Mouse (Mus musculus) ovary, adult 10 weeks (tissue): ENCODE measurements around the gene Serhl. TPM values are rescaled to one million over a fixed set of nuclear protein-coding genes. Genes with fewer than 3 reads are reported as not detected.

ENCODE experiments used
- polyA plus RNA-seq: library from polyadenylated mRNA; stranded (reverse); fragments of 350-450 nt; fragmentation: Illumina TruSeq; extraction: RNeasy Lipid Tissue Mini Kit (QIAGEN cat#74804); gene quantifications from one replicate; pipeline ENCODE4 v1.2.3, GENCODE M21; 2014

Serhl gene
- polyA plus RNA-seq, result 2.3 TPM

DNA sequence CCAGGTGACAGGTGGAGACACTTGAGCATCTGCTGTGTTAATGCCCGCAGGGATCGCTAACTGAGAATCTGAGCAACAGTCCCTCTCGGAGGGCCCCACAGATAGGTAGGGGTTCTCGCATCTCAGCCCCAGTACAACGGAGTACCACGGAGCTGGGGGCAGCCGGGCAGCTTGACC, at the start of gene Serhl:
TSS of gene Serhl (plus strand) at position 78 of the 177 bp plus-strand sequence.

DNA sequence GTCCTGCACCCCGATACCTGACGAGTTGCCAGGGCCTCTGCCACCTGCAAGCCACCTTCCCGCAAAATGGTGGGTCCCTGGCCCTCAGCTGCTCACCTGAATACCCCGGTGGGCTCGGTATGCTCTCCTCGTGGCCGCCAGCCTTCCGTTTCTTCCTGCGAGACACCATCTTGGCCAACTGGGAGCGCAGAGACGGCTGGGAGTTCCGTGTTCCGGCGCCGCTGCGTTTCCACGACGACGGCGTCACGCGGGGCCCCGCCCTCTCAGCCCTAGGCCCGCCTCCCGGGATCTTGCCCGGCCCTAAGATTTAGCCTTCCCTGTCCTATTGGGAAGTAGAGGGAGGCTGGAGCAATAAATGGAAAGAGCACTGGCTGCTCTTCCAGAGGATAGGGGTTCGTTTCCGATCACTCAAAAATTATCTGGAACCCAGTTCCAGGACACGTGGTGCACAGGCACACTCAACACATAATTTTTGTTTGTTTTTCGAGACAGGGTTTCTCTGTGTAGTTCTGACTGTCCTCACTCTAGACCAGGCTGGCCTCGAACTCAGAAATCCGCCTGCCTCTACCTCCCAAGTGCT, 33.4 kb downstream of the Serhl start, which contains the start of gene Rrp7a:
TSS of gene Rrp7a (minus strand) at position 236 of the 580 bp plus-strand sequence.

DNA sequence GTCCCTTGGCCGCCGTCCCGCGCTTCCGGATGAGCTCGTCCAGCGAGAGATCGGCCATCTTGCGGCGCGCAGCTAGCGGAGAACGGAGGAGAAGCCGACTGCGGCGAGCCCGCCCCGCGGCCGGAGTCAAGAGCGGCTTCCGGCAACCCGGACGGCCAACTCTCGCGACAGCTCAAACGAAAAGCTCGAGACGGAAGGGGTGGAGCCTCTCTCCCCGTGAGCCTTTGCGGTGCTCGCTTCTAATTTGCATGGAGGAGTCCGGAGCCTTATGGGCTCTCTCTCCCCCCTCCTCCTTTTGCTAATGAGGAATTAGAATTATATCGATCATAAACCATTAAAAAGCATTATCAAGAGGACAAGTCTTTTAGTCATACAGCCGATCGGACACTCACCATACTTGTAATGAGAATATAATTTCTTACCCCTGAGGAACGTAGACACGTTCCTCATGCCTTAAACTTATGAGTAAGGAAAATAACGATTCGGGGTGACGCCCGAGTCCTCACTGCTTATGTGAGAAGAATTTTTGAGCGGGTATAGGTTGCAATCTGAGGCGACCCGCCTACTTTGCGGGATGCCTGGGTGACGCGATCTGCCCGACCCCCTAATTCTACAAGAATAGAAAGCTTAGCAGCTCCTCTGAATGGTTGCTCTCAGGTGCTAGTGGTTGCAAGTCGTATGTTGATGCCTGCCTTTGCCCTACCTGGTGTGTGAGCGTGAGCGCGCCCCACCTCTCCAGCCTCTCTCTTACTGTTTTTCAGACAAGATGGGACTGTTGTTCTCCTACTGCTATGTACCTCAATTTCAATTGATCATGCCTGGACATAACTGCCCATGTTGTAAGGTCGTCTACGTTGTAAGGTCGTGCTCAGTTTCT, 60.1 kb downstream of the Serhl start, which contains the start of gene Poldip3:
TSS of gene Poldip3 (minus strand) at position 189 of the 877 bp plus-strand sequence.

Other genes with a start within 250 kb of the Serhl start
- 19.2 TPM for gene Tcf20, start 101.6 kb upstream of the Serhl start, polyA plus RNA-seq
- gene Nfam1, start 56.2 kb upstream of the Serhl start, polyA plus RNA-seq, result 0.46 TPM
- gene Rrp7a, start 33.3 kb downstream of the Serhl start, polyA plus RNA-seq, result 0.48 TPM
- gene Poldip3, start 59.9 kb downstream of the Serhl start, polyA plus RNA-seq, result 23.3 TPM
- 81.1 TPM for gene Cyb5r3, start 83.1 kb downstream of the Serhl start, polyA plus RNA-seq
- gene A4galt, start 162.3 kb downstream of the Serhl start, polyA plus RNA-seq, result 3.2 TPM